ENCODE assay signal across 9 mouse cellular contexts in genomic region chr2:72196190-72196965, GRCm38 (mm10).
A peak's percentile ranks its signal among the peaks of the same experiment; 100 is the strongest.
DNase-seq lines count a peak whose midpoint lies in the region; ATAC-seq and TF ChIP-seq lines count a peak whose summit lies in the region.
"Had no signal": no experiment of that assay in that cellular context is flagged by ENCODE, and none has a peak within 500 bp of the region (broad histone marks: within the 10 kb centered on the region; RNA-seq: fewer than 3 reads in every experiment).

No protein-coding gene starts in this region.

- ATAC-seq in neural tube, embryonic 13.5 days (ENCODE audit: low read depth), result peak; percentile 15; the same call in 1 of the 2 replicates
- no peak for ATAC-seq in neural tube, embryonic 15.5 days (ENCODE audit: low FRiP score)
- peak; percentile 57; the same call in 1 of the 2 replicates for ATAC-seq in lung, embryonic 15.5 days (ENCODE audit: borderline replicate concordance, extremely low read depth, low FRiP score, low TSS enrichment)
- ATAC-seq in stomach, postnatal 0 days (ENCODE audit: low FRiP score, low TSS enrichment), result peak; percentile 68

- peaks cover 11% of the 10 kb centered on the region for H3K4me1 ChIP-seq in neural tube, embryonic 13.5 days (replicated peaks)
- H3K4me1 ChIP-seq in neural tube, embryonic 15.5 days, result peaks cover 8% of the 10 kb centered on the region; the same call in 1 of the 2 replicates
- H3K4me1 ChIP-seq in lung, embryonic 15.5 days, result peaks cover 5% of the 10 kb centered on the region
- H3K4me1 ChIP-seq in stomach, postnatal 0 days (replicated peaks; ENCODE audit: control insufficient read depth, insufficient read depth), result no peaks in the 10 kb centered on the region

- peak; percentile 74 to 81 for DNase-seq in adrenal gland, postnatal 36 days
- DNase-seq in stomach, postnatal 0 days (ENCODE audit: low spot score), result peak; percentile 19
- DNase-seq in urinary bladder, adult 2 months (ENCODE audit: low spot score), result no peak
- no peak for DNase-seq in layer of hippocampus, postnatal 25 days (ENCODE audit: extremely low spot score in 1 of 2, low spot score in 1 of 2)

- no peaks in the 10 kb centered on the region; the same call in 1 of the 2 replicates for H3K27me3 ChIP-seq in neural tube, embryonic 13.5 days
- H3K27me3 ChIP-seq in neural tube, embryonic 15.5 days (replicated peaks), result no peaks in the 10 kb centered on the region
- H3K27me3 ChIP-seq in lung, embryonic 15.5 days, result no peaks in the 10 kb centered on the region; the same call in 1 of the 2 replicates
- no peaks in the 10 kb centered on the region for H3K27me3 ChIP-seq in stomach, postnatal 0 days (ENCODE audit: control insufficient read depth, insufficient read depth, low read length)
- H3K27me3 ChIP-seq: forebrain, embryonic 12.5 days had no signal

- H3K36me3 ChIP-seq in neural tube, embryonic 13.5 days, result peaks cover 17% of the 10 kb centered on the region; the same call in 1 of the 2 replicates
- peaks cover 14% of the 10 kb centered on the region for H3K36me3 ChIP-seq in neural tube, embryonic 15.5 days
- no peaks in the 10 kb centered on the region for H3K36me3 ChIP-seq in lung, embryonic 15.5 days
- H3K36me3 ChIP-seq in stomach, postnatal 0 days (ENCODE audit: control insufficient read depth, insufficient read depth, low read length), result no peaks in the 10 kb centered on the region
- H3K36me3 ChIP-seq: forebrain, embryonic 12.5 days had no signal

- 79% methylated on average over 6 of the region's 6 CpGs for WGBS in neural tube, embryonic 13.5 days
- WGBS in neural tube, embryonic 15.5 days, result 78% methylated on average over 6 of the region's 6 CpGs
- WGBS in lung, embryonic 15.5 days, result 70% methylated on average over 6 of the region's 6 CpGs
- 71% methylated on average over 6 of the region's 6 CpGs for WGBS in stomach, postnatal 0 days

- no peak overlapping the region for H3K9ac ChIP-seq in neural tube, embryonic 13.5 days
- H3K9ac ChIP-seq in neural tube, embryonic 15.5 days (replicated peaks), result no peak overlapping the region
- H3K9ac ChIP-seq in lung, embryonic 15.5 days, result no peak overlapping the region
- no peak overlapping the region for H3K9ac ChIP-seq in stomach, postnatal 0 days (ENCODE audit: low read length)
- H3K9ac ChIP-seq: forebrain, embryonic 12.5 days had no signal

- no peak overlapping the region for H3K4me3 ChIP-seq in neural tube, embryonic 13.5 days
- no peak overlapping the region for H3K4me3 ChIP-seq in neural tube, embryonic 15.5 days (replicated peaks)
- H3K4me3 ChIP-seq in lung, embryonic 15.5 days, result no peak overlapping the region
- no peak overlapping the region for H3K4me3 ChIP-seq in stomach, postnatal 0 days (ENCODE audit: low read depth, low read length)
- H3K4me3 ChIP-seq: forebrain, embryonic 12.5 days; myocyte had no signal

- TF ChIP-seq CTCF in stomach, postnatal 0 days (IDR thresholded peaks at IDR 0.05; ENCODE audit: low read depth), result no peak

- peaks cover 4% of the 10 kb centered on the region; the same call in 1 of the 2 replicates for H3K9me3 ChIP-seq in neural tube, embryonic 13.5 days
- no peaks in the 10 kb centered on the region for H3K9me3 ChIP-seq in neural tube, embryonic 15.5 days (replicated peaks)
- H3K9me3 ChIP-seq in lung, embryonic 15.5 days, result no peaks in the 10 kb centered on the region
- H3K9me3 ChIP-seq in stomach, postnatal 0 days (ENCODE audit: control insufficient read depth, low read length), result no peaks in the 10 kb centered on the region
- H3K9me3 ChIP-seq: forebrain, embryonic 12.5 days had no signal

- TF ChIP-seq EP300 in stomach, postnatal 0 days (optimal IDR thresholded peaks at IDR 0.05), result no peak

- no peak overlapping the region for H3K27ac ChIP-seq in neural tube, embryonic 13.5 days (replicated peaks)
- no peak overlapping the region for H3K27ac ChIP-seq in neural tube, embryonic 15.5 days (replicated peaks)
- H3K27ac ChIP-seq in lung, embryonic 15.5 days, result no peak overlapping the region
- no peak overlapping the region for H3K27ac ChIP-seq in stomach, postnatal 0 days (replicated peaks)
- H3K27ac ChIP-seq: forebrain, embryonic 12.5 days had no signal

- no peak overlapping the region for H3K4me2 ChIP-seq in neural tube, embryonic 13.5 days
- H3K4me2 ChIP-seq in neural tube, embryonic 15.5 days, result no peak overlapping the region
- H3K4me2 ChIP-seq in lung, embryonic 15.5 days, result no peak overlapping the region
- H3K4me2 ChIP-seq in stomach, postnatal 0 days (replicated peaks; ENCODE audit: low read depth), result no peak overlapping the region
- H3K4me2 ChIP-seq: forebrain, embryonic 12.5 days had no signal

Comparison
In these comparisons a context has a peak if more than half of its experiments do, and no peak if none do; other contexts are left out.
1. DNase-seq: peak in adrenal gland, postnatal 36 days (2 of 2) and stomach, postnatal 0 days (single experiment); none in urinary bladder, adult 2 months (single experiment) and layer of hippocampus, postnatal 25 days (0 of 2).